Mouse (Mus musculus): ENCODE data around the gene Kank1. TPM values are rescaled to one million over a fixed set of nuclear protein-coding genes. Genes with fewer than 3 reads are reported as not detected.

The Kank1 gene
- polyA plus RNA-seq, 1 experiment from 2014 or later = 8.0 TPM

DNA sequence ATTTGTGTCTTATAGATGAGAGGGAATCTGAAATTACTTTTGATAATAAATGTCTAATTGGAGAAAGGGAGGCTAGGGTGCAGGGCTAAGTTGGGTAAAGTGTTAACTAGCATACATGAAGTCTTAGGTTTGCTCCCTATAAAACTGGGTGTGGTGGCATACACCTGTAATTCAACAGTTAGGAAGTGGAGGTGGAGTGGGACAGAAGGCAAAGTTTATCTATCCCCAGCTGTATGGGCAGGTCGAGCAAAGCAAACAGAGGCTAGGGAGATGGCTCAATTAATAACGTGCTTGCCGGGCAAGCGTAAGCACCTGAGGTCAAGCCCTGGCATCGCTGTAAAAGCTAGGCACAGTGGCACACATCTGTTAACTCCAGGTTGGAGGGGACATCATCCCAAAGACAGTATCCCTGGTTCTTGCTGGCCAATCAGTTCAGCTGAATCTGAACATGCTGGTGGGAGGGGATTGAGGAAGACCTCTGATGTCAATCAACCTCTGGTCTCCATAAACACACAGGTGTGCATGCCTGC is 54.3 kb downstream of the Kank1 start:
- Histone ChIP-seq H3K36me3 (no peaks in the 10 kb centered on the region), H3K27me3 (replicated peaks) (0 out of 2 replicates have a peak, but pooled peaks cover 4% of the 10 kb centered on the region), H3K4me1 (no peaks in the 10 kb centered on the region), H3K9ac (no peak overlapping the region), H3K27ac (no peak overlapping the region), H3K4me3 (no peak overlapping the region), H3K9me3 (replicated peaks) (no peaks in the 10 kb centered on the region), H3K4me2 (no peak overlapping the region)
- no peak for ATAC-seq
- 73% methylated on average over 5 of the region's 5 CpGs for WGBS (ENCODE audit: insufficient replicate concordance)

DNA sequence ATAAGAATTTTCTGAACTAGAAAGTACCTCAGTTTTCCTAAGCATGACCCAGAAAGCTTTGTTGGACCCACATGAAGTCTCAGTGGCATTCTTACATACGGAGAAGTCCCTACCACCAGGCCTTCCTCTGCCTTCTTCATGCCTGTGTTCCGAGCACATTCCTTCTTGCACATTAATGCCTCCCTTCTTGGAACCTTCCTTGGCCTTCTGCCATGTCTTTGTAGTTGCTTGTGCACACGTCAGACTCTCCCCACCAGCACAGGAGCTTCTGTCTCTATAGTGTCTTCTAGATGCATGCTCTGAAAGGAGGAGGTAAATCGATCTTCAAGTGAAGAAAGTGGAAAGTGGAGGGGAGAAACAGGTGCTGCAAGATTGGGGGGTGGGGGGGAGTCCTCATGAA is 58.4 kb downstream of the Kank1 start:
- no peak overlapping the region for H3K4me3 ChIP-seq
- 56% methylated on average over 4 of the region's 4 CpGs for WGBS (ENCODE audit: insufficient replicate concordance)
- H3K36me3 ChIP-seq = no peaks in the 10 kb centered on the region
- H3K4me1 ChIP-seq = no peaks in the 10 kb centered on the region
- no peak for ATAC-seq
- no peak overlapping the region for H3K27ac ChIP-seq
- H3K4me2 ChIP-seq = no peak overlapping the region
- no peaks in the 10 kb centered on the region for H3K9me3 ChIP-seq (replicated peaks)
- H3K27me3 ChIP-seq (replicated peaks) = 0 out of 2 replicates have a peak, but pooled peaks cover 4% of the 10 kb centered on the region
- no peak overlapping the region for H3K9ac ChIP-seq

GRCm38 (mm10) chr19:25297269-25297668 is 60.5 kb downstream of the Kank1 start:
- H3K4me1 ChIP-seq = no peaks in the 10 kb centered on the region
- no peak for ATAC-seq
- H3K9me3 ChIP-seq (replicated peaks) = no peaks in the 10 kb centered on the region
- H3K4me2 ChIP-seq = no peak overlapping the region
- H3K27ac ChIP-seq = no peak overlapping the region
- H3K9ac ChIP-seq = no peak overlapping the region
- 49% methylated on average over 5 of the region's 5 CpGs for WGBS (ENCODE audit: insufficient replicate concordance)
- no peak overlapping the region for H3K4me3 ChIP-seq
- H3K36me3 ChIP-seq = no peaks in the 10 kb centered on the region
- H3K27me3 ChIP-seq (replicated peaks) = no peaks in the 10 kb centered on the region

DNA sequence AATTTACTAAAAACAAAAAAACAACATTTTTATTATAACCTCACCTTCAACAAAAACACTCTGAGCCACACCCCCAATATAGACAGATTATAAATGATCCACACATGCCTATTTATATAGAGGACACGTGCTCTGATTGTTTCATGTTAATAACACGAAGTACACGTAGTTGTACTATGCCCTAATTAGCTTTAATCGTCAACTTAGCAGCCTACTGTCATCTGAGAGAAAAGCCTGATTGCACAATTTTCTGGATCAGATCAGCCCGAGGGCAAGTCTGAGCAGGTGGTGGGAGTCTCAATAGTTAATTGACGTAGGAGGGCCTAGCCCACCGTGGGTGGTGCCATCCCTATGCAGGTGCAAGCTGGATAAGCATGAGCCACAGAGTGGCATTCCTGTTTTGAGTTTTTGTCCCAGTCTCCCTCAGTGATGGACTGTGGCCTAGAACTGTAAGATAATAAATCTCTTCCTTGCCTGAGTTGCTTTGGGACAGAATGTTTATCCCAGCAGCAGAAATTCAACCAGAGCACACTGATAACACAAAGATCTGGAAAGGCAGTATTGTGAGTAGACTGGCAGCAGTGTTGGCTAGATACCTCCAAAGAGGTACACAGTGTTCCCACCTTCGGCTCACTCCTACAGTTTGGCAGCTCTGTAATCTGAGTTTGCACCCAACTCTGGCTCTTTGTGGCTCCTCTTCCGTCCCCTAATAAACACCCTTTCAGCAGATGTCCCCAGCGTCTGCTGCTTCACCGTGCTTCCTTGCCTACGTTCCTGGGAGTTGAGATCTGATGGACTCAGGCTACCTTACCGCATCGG is 63.3 kb downstream of the Kank1 start:
- Histone ChIP-seq H3K27me3 (replicated peaks) (no peaks in the 10 kb centered on the region), H3K9me3 (replicated peaks) (no peaks in the 10 kb centered on the region), H3K36me3 (no peaks in the 10 kb centered on the region), H3K4me2 (no peak overlapping the region), H3K9ac (no peak overlapping the region), H3K4me1 (no peaks in the 10 kb centered on the region), H3K4me3 (no peak overlapping the region), H3K27ac (0 out of 2 replicates have a peak overlapping the region, but pooled peaks have one; percentile 15)
- WGBS (ENCODE audit: insufficient replicate concordance) = 72% methylated on average over 14 of the region's 14 CpGs
- no peak for ATAC-seq

GRCm38 (mm10) chr19:25301189-25301588 is 64.4 kb downstream of the Kank1 start:
- no peak overlapping the region for H3K4me2 ChIP-seq
- H3K27me3 ChIP-seq (replicated peaks) = no peaks in the 10 kb centered on the region
- H3K9ac ChIP-seq = no peak overlapping the region
- no peak for ATAC-seq
- 66% methylated on average over 5 of the region's 5 CpGs for WGBS (ENCODE audit: insufficient replicate concordance)
- H3K36me3 ChIP-seq = no peaks in the 10 kb centered on the region
- no peak overlapping the region for H3K4me3 ChIP-seq
- H3K4me1 ChIP-seq = no peaks in the 10 kb centered on the region
- H3K27ac ChIP-seq = peak overlapping the region; percentile 15; the same call in 1 of the 2 replicates
- H3K9me3 ChIP-seq (replicated peaks) = no peaks in the 10 kb centered on the region

DNA sequence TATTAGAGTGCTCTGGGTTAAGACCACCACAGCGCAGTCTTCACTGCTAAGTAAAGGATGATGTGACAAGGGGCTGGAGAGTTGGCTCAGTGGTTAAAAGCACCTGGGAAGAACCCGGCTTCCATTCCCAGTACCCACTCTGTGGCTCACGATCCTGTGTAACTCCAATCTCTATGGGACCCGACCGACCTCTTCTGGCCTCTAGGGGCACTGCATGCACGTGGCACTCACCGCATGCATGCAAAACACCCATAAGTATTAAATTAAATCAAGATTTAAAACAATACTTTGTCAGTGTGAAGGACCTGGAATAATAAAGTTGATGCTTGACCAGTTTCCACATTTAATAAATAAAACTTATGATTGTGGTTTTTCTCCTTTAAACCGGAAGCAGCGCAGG is 69.5 kb downstream of the Kank1 start:
- H3K4me3 ChIP-seq = no peak overlapping the region
- no peak overlapping the region for H3K9ac ChIP-seq
- WGBS (ENCODE audit: insufficient replicate concordance) = 42% methylated on average over 9 of the region's 9 CpGs
- H3K27me3 ChIP-seq (replicated peaks) = peaks cover 6% of the 10 kb centered on the region; the same call in 1 of the 2 replicates
- H3K4me2 ChIP-seq = no peak overlapping the region
- H3K9me3 ChIP-seq (replicated peaks) = no peaks in the 10 kb centered on the region
- no peak overlapping the region for H3K27ac ChIP-seq
- no peaks in the 10 kb centered on the region for H3K4me1 ChIP-seq
- H3K36me3 ChIP-seq = no peaks in the 10 kb centered on the region
- ATAC-seq = no peak

DNA sequence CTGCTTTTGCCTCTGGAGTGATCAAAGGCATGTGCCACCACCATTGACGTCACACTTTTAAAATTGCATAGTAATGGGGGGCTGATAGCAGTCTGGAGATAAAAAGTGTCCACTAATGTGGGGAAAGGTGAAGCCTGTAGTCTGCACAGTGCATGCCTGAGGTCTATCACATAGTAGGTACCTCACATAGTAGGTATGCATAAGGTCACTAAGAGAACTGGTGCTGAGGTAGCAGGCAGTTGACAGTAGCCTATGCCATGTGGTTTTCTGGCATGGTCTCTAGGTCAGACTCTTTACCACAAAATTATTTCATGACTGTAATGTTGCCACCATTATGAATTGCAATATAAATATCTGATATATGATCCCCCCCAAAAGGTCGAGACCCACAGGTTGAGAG is 71.4 kb downstream of the Kank1 start:
- Histone ChIP-seq H3K9me3 (replicated peaks) (no peaks in the 10 kb centered on the region), H3K27me3 (replicated peaks) (peaks cover 6% of the 10 kb centered on the region; the same call in 1 of the 2 replicates), H3K4me2 (no peak overlapping the region), H3K4me1 (no peaks in the 10 kb centered on the region), H3K27ac (no peak overlapping the region), H3K36me3 (no peaks in the 10 kb centered on the region), H3K4me3 (no peak overlapping the region), H3K9ac (no peak overlapping the region)
- ATAC-seq = no peak
- 32% methylated on average over 2 of the region's 2 CpGs for WGBS (ENCODE audit: insufficient replicate concordance)

GRCm38 (mm10) chr19:25308763-25309162 is 72.0 kb downstream of the Kank1 start:
- Histone ChIP-seq H3K4me2 (no peak overlapping the region), H3K4me3 (no peak overlapping the region), H3K36me3 (no peaks in the 10 kb centered on the region), H3K27me3 (replicated peaks) (peaks cover 8% of the 10 kb centered on the region; the same call in 1 of the 2 replicates), H3K4me1 (no peaks in the 10 kb centered on the region), H3K9me3 (replicated peaks) (no peaks in the 10 kb centered on the region), H3K9ac (no peak overlapping the region), H3K27ac (no peak overlapping the region)
- WGBS (ENCODE audit: insufficient replicate concordance) = 24% methylated on average over 12 of the region's 12 CpGs
- ATAC-seq = no peak

GRCm38 (mm10) chr19:25310989-25311388 is 74.2 kb downstream of the Kank1 start:
- Histone ChIP-seq H3K36me3 (no peaks in the 10 kb centered on the region), H3K4me2 (no peak overlapping the region), H3K27me3 (replicated peaks) (peaks cover 15% of the 10 kb centered on the region; the same call in 1 of the 2 replicates), H3K9me3 (replicated peaks) (no peaks in the 10 kb centered on the region), H3K9ac (no peak overlapping the region), H3K4me3 (no peak overlapping the region), H3K27ac (peak overlapping the region; percentile 49; the same call in 1 of the 2 replicates), H3K4me1 (no peaks in the 10 kb centered on the region)
- ATAC-seq = no peak
- WGBS (ENCODE audit: insufficient replicate concordance) = 38% methylated on average over 5 of the region's 5 CpGs

DNA sequence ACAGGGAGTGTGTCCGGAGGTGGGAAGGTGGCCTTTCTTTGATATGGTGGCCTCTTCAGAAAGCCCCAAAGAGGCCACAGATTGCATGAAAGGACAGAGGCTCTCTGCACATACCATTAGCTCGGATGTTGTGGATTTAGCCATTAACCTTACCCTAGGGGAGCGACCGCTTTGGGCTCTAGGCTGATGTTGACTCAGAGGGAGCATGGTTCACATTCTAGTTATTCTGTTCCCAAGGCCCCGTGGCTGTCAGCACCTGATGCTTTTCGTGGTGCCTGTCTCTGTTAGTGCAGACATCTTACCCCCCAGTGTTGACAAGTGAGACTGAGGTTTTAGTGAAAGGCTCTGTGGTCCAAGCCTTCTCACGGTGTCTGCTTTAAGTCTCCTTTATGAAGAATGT is 74.9 kb downstream of the Kank1 start:
- peak overlapping the region; percentile 49; the same call in 1 of the 2 replicates for H3K27ac ChIP-seq
- peaks cover 15% of the 10 kb centered on the region; the same call in 1 of the 2 replicates for H3K27me3 ChIP-seq (replicated peaks)
- H3K4me2 ChIP-seq = no peak overlapping the region
- no peak overlapping the region for H3K4me3 ChIP-seq
- ATAC-seq = 0 out of 2 replicates have a peak, but pooled peaks have one; percentile 46
- H3K4me1 ChIP-seq = no peaks in the 10 kb centered on the region
- H3K36me3 ChIP-seq = no peaks in the 10 kb centered on the region
- H3K9me3 ChIP-seq (replicated peaks) = no peaks in the 10 kb centered on the region
- 55% methylated on average over 7 of the region's 7 CpGs for WGBS (ENCODE audit: insufficient replicate concordance)
- no peak overlapping the region for H3K9ac ChIP-seq

DNA sequence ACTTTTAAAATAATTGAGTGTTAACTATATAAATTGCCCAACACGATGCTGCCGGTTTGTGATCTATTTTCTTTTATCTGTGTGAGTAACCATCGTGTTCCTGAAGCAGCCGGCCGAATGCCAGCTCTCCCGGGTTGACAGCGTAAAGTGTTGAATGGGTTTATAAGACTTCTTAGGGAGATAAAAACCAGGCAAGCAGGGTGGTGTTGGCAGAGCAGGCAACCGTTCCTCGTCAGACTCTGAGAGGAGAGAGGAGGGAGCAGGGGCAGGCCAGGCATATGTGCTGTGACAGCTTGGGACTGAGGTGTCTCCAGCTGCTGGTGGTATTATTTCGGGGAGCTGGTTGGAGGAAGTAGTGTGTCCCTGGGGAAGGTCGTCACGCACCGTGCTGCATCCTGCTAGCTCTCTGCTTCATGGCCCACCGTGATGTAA is 78.7 kb downstream of the Kank1 start:
- no peak overlapping the region for H3K4me3 ChIP-seq
- no peak overlapping the region for H3K4me2 ChIP-seq
- no peaks in the 10 kb centered on the region for H3K4me1 ChIP-seq
- WGBS (ENCODE audit: insufficient replicate concordance) = 54% methylated on average over 14 of the region's 14 CpGs
- peaks cover 18% of the 10 kb centered on the region for H3K27me3 ChIP-seq (replicated peaks)
- no peak overlapping the region for H3K9ac ChIP-seq
- H3K9me3 ChIP-seq (replicated peaks) = no peaks in the 10 kb centered on the region
- no peaks in the 10 kb centered on the region for H3K36me3 ChIP-seq
- no peak for ATAC-seq
- H3K27ac ChIP-seq = no peak overlapping the region

DNA sequence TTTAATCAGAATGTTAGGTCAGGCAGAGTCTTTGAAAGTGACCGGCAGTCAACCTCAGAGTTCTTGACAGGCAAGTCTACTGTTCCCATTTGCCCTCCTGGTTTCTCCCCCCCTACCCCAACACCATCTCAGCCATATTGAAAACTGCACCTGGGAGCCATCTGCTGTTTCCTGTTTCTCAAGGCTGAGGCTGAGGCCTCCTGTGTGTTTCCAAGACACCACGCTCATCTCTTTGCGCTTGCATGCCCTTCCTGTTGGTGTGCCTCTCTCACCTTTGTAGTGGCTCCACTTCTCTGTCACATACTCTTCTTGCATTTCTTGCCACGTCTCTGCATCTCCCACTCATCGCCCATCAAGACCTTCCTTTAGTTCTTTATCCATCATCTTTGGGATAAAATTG is 79.2 kb downstream of the Kank1 start:
- Histone ChIP-seq H3K27ac (no peak overlapping the region), H3K36me3 (no peaks in the 10 kb centered on the region), H3K4me1 (no peaks in the 10 kb centered on the region), H3K4me2 (no peak overlapping the region), H3K9ac (no peak overlapping the region), H3K9me3 (replicated peaks) (no peaks in the 10 kb centered on the region), H3K4me3 (no peak overlapping the region), H3K27me3 (replicated peaks) (peaks cover 18% of the 10 kb centered on the region)
- 70% methylated on average over 5 of the region's 5 CpGs for WGBS (ENCODE audit: insufficient replicate concordance)
- ATAC-seq = no peak
